Mouse (Mus musculus) limb, embryonic 14.5 days (tissue): ENCODE results near the gene Nup153. TPM values are rescaled to one million over a fixed set of nuclear protein-coding genes. Genes with fewer than 3 reads are reported as not detected.

ENCODE experiments used
- ATAC-seq: fragments of 200-750 bp; cut with Nextera tagmentation; 2 replicates; pipeline ENCODE4 v1.8.0; 2017; ENCODE audit warnings: low read depth, moderate number of reproducible peaks, moderate TSS enrichment; ENCODE audit not compliant: low FRiP score
- DNase-seq: peaks from one replicate; pipeline ENCODE4 v3.0.0-alpha.2; 2015; ENCODE audit warnings: low spot score
- H3K27ac ChIP-seq: fragments of 300-500 bp; sonication (generic); replicated peaks from 2 replicates; pipeline ENCODE4 v1.5.1; 2014; ENCODE audit warnings: low read depth, mild to moderate bottlenecking, low read length, moderate library complexity, mixed read lengths
- H3K27me3 ChIP-seq: fragments of 300-500 bp; sonication (generic); 2 replicates; pipeline ENCODE4 v1.6.1; 2014; ENCODE audit warnings: low read length, mixed read lengths; ENCODE audit not compliant: control insufficient read depth, insufficient read depth
- H3K36me3 ChIP-seq: fragments of 300-500 bp; sonication (generic); 2 replicates; pipeline ENCODE4 v1.6.1; 2014; ENCODE audit warnings: mild to moderate bottlenecking, low read length, moderate library complexity, mixed read lengths; ENCODE audit not compliant: control insufficient read depth, insufficient read depth
- H3K4me1 ChIP-seq: fragments of 300-500 bp; sonication (generic); 2 replicates; pipeline ENCODE4 v1.6.1; 2014; ENCODE audit warnings: antibody characterized with exemption, low read length, mixed read lengths; ENCODE audit not compliant: control insufficient read depth, insufficient read depth
- H3K4me2 ChIP-seq: fragments of 300-500 bp; sonication (generic); replicated peaks from 2 replicates; pipeline ENCODE4 v1.6.1; 2014; ENCODE audit warnings: low read depth, mild to moderate bottlenecking, low read length, moderate library complexity; ENCODE audit not compliant: severe bottlenecking
- H3K4me3 ChIP-seq: fragments of 300-500 bp; sonication (generic); replicated peaks from 2 replicates; pipeline ENCODE4 v1.5.1; 2014; ENCODE audit warnings: low read length
- H3K9ac ChIP-seq: fragments of 300-500 bp; sonication (generic); 2 replicates; pipeline ENCODE4 v1.6.1; 2014; ENCODE audit warnings: mild to moderate bottlenecking, low read depth, low read length, moderate library complexity; ENCODE audit not compliant: severe bottlenecking
- H3K9me3 ChIP-seq: fragments of 300-500 bp; sonication (generic); 2 replicates; pipeline ENCODE4 v1.6.1; 2016; ENCODE audit warnings: low read length; ENCODE audit not compliant: control insufficient read depth
- POLR2A ChIP-seq: fragments of 200-500 bp; IDR thresholded peaks from 2 replicates; pipeline ENCODE4 v1.8.0; 2012; ENCODE audit warnings: inconsistent platforms, mild to moderate bottlenecking, moderate library complexity, borderline replicate concordance; ENCODE audit not compliant: insufficient read depth, insufficient read length; ENCODE audit errors: extremely low read depth
- WGBS: fragments of 180-500 bp; shearing (Covaris S2); extraction: QIAGEN DNeasy Blood & Tissue Kit; methylation state at CpG from one replicate; pipeline ENCODE4 v1.1.7; 2014; 5-methylcytosine and 5-hydroxymethylcytosine counted together
- polyA plus RNA-seq, 2 experiments: library from polyadenylated mRNA; depleted of rRNA in 1 of 2; stranded (reverse) in 1 of 2; unstranded in 1 of 2; fragments of >200 nt; fragmentation: Nextera tagmentation in 1 of 2; extraction: Ambion mirVana in 1 of 2; gene quantifications; 2 replicates each; pipeline versions ENCODE4 v1.2.1 to v1.2.3; 2012 to 2014

Gene Nup153
- polyA plus RNA-seq, 2 experiments, result 32.3 to 65.8 TPM

GRCm38 (mm10) chr13:46729998-46730397 lies 2.3 kb upstream of the Nup153 start:
- DNase-seq (no peak), ATAC-seq (no peak)
- H3K27me3 ChIP-seq, result no peaks in the 10 kb centered on the region
- no peaks in the 10 kb centered on the region for H3K9me3 ChIP-seq
- 66% methylated on average over 2 of the region's 2 CpGs for WGBS
- no peak overlapping the region for H3K4me2 ChIP-seq
- H3K9ac ChIP-seq, result no peak overlapping the region
- TF ChIP-seq POLR2A, result no peak
- H3K4me3 ChIP-seq, result no peak overlapping the region
- peaks cover 11% of the 10 kb centered on the region for H3K4me1 ChIP-seq
- no peak overlapping the region for H3K27ac ChIP-seq
- H3K36me3 ChIP-seq, result no peaks in the 10 kb centered on the region

GRCm38 (mm10) chr13:46728411-46728810 lies 671 bp upstream of the Nup153 start:
- 22% methylated on average over 5 of the region's 5 CpGs for WGBS
- no peak for ATAC-seq

GRCm38 (mm10) chr13:46727038-46727836 lies 503 bp downstream of the Nup153 start:
- peak overlapping the region; percentile 99 for H3K4me3 ChIP-seq
- H3K9ac ChIP-seq, result peak overlapping the region; percentile 95
- TF ChIP-seq POLR2A, result no peak
- H3K27me3 ChIP-seq, result no peaks in the 10 kb centered on the region
- WGBS, result under 1% methylated on average over 64 of the region's 85 CpGs
- H3K9me3 ChIP-seq, result no peaks in the 10 kb centered on the region
- peak overlapping the region; percentile 95 for H3K27ac ChIP-seq
- H3K4me2 ChIP-seq, result peak overlapping the region; percentile 55
- DNase-seq, result peak; percentile 38
- no peaks in the 10 kb centered on the region for H3K36me3 ChIP-seq
- ATAC-seq, result peak; percentile 82
- peaks cover 17% of the 10 kb centered on the region for H3K4me1 ChIP-seq

More at GRCm38 (mm10) chr13:46728411-46728810, 671 bp upstream of the Nup153 start:
- peaks cover 17% of the 10 kb centered on the region for H3K4me1 ChIP-seq
- peak overlapping the region; percentile 99 for H3K4me3 ChIP-seq
- H3K4me2 ChIP-seq, result peak overlapping the region; percentile 72
- DNase-seq, result no peak
- no peaks in the 10 kb centered on the region for H3K36me3 ChIP-seq
- no peaks in the 10 kb centered on the region for H3K9me3 ChIP-seq
- H3K27me3 ChIP-seq, result no peaks in the 10 kb centered on the region
- H3K27ac ChIP-seq, result no peak overlapping the region; the same call in 1 of the 2 replicates
- peak overlapping the region; percentile 95 for H3K9ac ChIP-seq
- TF ChIP-seq POLR2A, result no peak

GRCm38 (mm10) chr13:46726288-46727037 lies 1.3 kb downstream of the Nup153 start:
- WGBS, result 1% methylated on average over 30 of the region's 30 CpGs
- Histone ChIP-seq H3K4me1 (peaks cover 19% of the 10 kb centered on the region), H3K9ac (peak overlapping the region; percentile 95), H3K36me3 (no peaks in the 10 kb centered on the region), H3K9me3 (no peaks in the 10 kb centered on the region), H3K27ac (peak overlapping the region; percentile 95), H3K27me3 (no peaks in the 10 kb centered on the region), H3K4me3 (peak overlapping the region; percentile 99), H3K4me2 (peak overlapping the region; percentile 55)
- DNase-seq, result peak; percentile 32
- TF ChIP-seq POLR2A, result no peak
- ATAC-seq, result no peak

GRCm38 (mm10) chr13:46725227-46725626 lies 2.5 kb downstream of the Nup153 start:
- Histone ChIP-seq H3K9ac (no peak overlapping the region), H3K4me2 (peak overlapping the region; percentile 15), H3K36me3 (no peaks in the 10 kb centered on the region), H3K27ac (no peak overlapping the region), H3K27me3 (no peaks in the 10 kb centered on the region), H3K9me3 (no peaks in the 10 kb centered on the region), H3K4me3 (no peak overlapping the region), H3K4me1 (peaks cover 19% of the 10 kb centered on the region)
- WGBS, result 46% methylated on average over 2 of the region's 2 CpGs
- DNase-seq (no peak), ATAC-seq (no peak)
- no peak for TF ChIP-seq POLR2A
